Mouse (Mus musculus) WW6 (cell line): ENCODE measurements around the gene Daam1.

Experiments used
- DNase-seq: peaks from one replicate; pipeline ENCODE4 v3.0.0-alpha.2; 2013; ENCODE audit warnings: low read depth, low spot score

The Daam1 gene

DNA sequence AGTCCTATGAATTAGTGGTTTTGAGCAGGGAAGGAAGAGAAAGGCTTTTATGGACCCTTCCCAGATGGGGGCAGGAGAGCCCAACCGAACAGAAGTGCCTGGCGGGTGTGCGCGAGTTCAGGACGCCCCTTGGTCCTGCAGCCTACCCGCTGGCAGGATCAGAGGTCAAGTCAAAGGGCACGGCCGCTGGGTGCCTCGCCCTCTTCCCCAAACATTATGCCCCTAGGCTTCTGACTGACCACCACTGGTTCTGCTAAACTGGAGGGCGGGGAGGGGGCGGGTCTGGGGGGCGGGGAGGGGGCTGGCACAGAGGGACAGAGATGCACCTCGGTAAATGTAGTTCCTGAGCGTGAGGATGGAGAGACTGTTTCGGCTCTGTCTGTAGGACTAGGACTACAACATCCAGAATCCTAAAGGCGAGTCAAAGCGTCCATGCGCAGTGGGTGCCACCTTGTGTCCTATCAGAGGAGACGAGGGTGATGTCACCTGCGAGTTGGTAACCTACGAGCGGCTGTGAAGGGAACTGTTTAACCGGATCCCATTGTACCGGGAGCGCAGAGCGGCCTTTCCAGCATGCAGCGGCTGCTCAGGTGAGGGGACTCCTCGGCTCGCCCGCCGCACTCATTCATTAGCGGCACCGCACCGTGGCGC is at the start of gene Daam1:
Gene Daam1 (plus strand): TSS at position 472 of the 651 bp plus-strand sequence.
- peak; percentile 89 for DNase-seq

DNA sequence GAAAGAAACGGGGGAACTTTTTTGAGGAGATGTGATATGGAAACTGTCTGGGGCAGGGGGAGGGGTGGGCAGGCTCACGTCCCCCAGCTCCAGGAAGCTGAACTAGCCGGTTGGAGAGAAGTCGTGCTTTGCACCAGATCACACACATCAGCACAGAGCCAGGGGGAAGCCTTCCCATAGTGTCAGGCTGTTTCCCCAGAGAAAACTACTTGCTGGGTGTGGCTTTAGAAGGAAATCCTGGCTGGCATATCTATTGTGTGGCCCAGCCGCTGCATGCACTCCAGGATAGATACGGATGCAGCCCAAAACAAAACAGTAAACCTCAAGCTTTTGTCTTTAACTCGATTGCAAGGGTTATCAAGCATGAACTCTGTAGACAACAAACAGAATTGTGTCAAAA is 49.7 kb upstream of the Daam1 start:
- no peak for DNase-seq

DNA sequence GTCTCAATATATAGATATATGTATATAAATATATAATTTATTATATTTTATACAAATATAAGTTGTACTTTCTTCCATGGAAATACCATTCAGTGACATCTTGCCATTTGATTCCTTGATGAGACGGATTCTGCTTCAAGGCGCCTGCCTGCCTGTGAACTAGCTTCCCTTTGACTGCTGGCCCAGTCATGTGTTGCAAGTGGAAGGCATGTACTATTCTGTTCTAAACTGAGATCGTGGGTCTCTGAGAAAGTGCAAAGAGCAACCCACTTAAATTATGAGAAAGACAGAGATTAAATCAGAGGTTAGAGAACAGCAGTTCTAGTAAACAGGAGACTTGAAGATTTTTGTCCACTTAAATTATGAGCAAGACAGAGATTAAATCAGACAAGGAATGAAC is 46.9 kb upstream of the Daam1 start:
- no peak for DNase-seq

DNA sequence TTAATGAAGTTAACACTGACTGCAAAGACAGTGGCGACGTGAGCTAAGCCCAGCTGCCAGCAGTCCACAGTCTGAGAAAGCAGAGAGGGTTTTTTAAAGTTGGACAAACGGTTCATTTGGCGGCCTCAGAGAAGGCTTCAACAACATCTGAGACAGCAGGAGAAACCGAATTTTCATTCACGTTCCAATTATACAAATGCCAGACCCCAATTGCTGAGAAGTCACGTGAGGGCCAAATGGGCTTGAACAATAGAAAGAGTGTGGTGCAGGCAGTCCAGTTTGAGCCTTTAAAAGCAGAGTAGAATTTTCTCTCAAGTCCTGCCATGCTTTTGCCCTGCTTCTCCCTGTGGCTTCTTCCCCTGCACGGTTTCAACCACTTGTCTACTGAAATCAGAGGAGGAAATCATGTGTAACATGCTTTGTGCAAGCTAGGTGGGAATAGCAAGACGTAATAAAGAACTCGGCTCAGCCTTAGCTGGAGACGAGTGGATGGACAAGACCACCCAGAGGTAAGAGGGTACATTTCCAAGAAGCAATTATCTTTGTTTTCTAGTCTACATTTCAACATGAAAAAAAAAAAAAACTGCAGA is 46.1 kb upstream of the Daam1 start:
- DNase-seq = no peak

DNA sequence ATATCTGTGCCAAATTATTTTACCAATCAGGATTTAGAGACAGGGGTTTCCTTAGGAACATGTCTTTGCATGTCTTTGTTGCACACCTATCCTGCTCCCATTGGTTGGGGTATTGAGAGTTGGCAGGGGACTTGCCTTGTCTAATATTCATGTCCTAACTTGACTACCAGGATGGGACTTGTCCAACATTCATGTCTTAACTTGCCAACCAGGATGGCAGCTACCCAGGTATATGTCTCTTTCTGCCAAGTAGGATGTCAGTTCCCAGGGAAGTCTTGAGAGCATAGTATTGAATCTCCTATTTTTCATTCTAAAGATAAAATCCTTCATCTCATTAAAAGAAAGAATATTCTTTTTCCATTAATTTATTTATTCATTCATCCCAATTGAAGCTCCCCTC is 44.4 kb upstream of the Daam1 start:
- DNase-seq = no peak

DNA sequence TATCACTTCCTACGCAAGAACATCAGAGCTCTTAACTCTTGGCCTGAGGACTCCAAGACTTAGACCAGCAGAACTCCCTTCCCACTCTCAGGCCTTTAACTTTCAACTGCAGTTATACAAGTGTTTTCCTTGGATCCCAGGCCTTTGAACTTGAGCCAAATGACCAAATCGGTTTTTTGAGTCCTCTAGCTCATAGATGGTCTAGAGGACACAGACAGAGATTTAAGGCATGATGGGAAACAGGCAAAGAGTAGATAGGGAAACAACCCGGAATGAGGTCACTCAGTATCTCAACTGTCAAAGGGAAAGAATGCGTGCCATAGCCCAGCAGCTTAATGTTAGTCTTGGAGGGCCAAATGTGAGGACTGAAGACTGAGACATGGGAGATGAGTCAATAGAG is 42.1 kb upstream of the Daam1 start:
- DNase-seq = no peak

DNA sequence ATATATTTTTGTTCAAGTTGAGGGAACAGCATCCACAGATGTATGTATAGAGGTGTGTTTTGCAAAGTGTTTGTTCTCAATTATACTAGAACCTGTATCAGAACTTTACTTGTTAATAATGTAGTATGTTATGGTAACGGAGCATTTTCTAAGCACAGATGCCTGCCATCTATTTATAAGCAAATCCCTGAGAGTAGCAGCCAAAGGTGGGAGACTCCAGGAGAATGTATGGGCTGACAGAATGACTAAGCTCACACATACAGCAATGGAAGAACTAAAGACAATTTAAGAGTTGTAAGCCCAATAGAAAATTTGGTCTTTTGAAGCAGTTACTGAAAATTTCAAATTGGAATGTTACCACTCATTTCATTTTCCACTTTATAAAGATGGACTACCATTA is 40.3 kb upstream of the Daam1 start:
- DNase-seq = no peak

DNA sequence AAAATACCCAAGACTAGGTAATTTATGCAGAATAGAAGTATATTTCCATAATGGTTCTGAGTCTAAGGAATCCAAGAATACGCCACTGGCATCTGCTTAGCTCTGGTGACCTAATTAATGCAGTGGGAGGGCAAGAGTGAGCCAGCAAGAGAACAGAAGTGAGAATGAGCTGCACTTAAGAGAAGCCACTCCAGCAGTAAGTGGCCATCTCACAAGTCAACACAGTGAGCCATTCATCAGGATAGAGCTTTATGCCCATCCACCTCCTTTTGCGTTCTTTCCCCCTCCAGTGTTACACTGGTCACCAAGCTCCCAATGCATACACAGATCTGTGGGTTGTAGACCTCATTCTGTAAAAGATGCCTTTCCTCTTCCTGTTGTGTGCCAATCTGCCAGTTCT is 37.8 kb upstream of the Daam1 start:
- no peak for DNase-seq

DNA sequence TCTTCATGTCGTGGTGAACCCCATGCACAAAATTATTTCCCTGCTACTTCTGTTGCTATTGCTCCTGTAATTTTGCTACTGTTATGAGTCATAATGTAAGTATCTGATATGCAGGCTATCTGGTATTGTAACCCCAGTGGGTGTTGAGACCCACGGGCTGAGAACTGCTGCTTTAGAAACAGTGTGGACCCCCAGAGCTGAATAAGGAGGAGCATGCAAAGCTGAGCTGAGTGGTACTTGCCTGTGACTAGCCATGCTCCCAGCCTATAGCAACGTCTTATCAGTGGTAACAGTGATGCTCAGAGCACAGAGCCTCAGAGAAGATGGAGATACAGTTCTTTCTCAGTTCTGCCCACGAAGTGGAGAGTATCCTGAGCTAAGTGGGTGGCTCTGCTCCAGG is 35.3 kb upstream of the Daam1 start:
- DNase-seq = no peak

DNA sequence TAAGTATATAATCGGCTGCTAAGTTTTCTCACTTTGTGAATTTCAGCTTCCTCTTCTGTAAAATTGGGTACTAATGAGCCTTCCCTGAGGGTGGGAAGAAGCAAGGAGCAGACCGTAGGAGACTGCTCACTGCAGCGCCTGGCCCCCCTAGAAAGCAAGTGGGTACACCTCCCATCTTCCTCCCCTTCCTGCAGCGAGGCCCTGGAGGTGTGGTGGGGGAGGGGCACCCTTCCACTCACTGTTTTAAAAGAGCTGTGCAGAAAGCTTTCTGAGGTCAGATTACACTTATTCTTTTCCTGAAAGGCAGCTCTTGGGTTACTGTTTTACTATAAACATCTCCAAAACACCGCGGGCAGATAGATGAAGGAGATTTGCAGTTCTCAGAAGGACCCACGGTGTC is 34.4 kb upstream of the Daam1 start:
- no peak for DNase-seq

DNA sequence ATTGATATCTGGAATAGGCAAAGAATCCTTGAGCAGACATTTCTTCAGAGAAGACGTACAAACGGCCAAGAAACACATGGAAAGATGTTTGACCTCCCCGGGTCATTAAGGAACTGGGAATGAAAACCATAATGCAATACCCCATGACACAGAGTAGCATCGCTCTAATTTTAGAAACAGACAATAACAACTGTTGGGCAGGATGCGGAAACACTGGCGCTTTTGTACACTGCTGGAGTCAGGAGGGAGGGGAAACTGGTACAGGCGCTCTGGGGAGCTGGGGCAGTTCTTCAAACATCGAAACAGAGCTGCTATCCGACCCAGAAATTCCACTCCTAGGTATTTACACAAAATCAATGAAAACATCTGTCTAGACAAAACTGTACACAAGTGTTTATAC is 23.6 kb upstream of the Daam1 start:
- DNase-seq = no peak

DNA sequence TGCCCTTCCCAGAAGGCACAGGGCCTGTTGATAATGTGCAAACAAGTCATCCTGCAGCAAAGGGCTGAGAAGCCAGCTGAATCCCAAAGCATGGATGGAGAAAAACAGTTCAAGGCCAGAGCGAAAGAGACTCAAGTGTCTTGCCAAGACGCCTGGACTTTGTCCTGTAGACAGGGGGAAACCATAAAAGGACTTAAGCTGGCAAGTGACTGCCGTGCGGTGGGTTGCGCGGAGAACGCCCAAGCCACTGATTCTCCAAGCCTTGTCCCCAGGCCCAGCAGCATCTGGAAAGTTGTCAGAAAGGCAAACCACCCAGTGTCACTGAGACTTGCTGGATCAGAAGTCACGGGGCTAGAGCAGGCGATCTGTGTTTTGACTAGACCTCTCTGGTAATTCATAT is 22.2 kb upstream of the Daam1 start:
- DNase-seq = no peak

DNA sequence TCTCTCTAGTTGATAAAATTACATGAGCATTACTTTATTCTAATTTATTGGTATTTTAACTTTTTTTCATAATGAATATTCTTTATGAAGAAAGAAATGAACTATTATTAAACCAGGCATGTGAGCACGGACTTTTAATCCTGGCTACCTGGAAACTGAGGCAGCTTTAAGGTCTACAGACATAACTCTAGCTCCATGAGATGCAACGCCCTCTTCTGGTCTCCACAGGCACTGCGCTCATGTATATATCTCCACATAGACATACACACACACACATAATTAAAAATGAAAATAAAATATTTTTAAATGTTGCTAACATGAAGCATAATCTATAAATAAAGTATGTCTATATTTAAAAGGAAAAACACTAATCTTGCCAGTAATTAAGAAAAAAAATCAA is 21.3 kb upstream of the Daam1 start:
- DNase-seq = no peak

DNA sequence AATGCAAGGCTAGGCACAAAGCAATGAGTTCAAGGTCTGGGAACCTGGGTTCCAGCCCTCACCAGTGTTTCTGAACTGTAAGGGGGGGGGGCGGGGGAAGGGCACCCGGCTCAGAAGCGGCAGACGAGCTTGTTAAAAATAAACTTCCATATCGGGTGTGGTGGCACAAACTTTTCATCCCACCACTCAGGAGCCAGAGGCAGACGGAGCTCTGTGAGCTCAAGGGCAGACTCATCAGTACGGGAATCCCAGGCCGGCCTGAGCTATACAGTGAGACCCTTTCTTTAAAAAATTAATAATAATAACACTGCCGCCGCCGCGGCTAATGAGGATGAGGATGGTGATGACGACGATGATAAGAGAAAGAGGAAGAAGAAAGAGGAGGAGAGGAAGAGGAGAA is 18.3 kb upstream of the Daam1 start:
- no peak for DNase-seq

DNA sequence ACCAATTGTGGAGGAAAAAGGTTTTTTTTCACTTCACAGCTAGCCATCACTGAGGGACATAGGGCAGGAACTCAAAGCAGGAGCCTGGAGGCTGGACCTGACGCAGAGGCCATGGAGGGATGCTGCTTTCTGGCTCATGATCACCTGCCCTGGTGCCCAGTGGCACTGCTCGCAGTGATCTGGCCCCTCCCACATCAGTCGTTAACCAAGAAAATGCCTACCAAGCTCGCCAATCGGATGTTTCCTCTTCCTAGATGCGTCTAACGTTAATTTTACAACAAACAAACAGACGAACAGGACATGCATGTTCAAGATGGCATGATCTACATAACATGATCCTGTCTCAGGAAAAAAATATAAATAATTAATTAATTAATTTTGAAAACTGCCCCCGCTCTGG is 17.6 kb upstream of the Daam1 start:
- DNase-seq = no peak

DNA sequence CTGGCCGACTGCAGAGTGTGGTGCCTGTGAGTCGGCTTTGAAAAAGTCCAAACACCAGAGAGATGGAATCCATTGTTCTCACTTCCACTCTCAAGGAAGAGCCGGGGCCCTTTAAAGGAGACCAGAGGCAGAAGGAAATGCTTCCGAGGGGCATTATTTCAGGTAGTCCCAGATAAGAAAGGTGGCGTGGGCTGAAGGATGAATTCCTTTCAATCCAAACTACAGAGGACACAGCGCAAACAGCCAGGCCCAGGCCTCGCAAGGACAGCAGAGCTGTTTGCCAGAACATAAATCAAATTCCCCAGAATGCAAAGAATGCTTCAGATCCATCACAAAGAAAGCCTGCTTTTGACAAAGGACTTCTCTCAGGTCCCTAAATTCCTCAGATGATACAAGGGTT is 17.1 kb upstream of the Daam1 start:
- DNase-seq = no peak

DNA sequence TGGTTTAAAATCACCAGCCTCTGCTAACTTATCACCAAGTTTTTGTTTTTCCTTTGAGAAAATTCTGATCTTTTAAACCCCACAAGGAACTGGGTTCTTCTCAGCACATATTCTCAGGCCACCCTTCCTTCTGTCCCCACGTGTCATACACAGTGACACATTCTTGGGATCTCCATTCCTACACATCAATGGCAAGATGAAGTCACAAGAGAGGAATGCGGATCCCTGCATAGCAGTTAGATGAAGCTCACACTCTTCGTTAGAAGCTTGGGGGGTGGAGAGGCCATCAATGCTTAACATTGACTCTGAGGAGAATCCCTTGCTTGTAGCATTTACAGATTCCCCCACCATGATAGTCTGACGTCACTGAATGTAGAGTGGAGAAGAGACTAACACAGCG is 10.8 kb upstream of the Daam1 start:
- DNase-seq = no peak

DNA sequence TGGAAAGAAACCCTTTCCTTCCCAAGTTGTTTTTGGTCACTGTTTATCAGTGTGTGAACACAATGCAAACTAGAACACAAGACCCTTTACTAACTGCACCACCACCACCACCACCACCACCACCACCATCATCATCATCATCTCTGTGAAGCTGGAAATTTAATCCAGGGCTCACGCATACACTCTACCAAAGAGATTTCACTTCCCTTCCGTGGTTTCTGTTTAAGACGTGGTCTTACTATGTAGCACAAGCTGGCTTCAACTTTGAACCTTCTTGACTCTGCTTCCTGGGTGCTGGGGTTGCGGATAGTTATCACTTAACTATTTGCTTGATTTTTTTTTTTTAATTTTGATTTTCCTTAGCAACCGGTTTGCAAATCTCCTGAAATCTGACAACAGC is 9.6 kb upstream of the Daam1 start:
- no peak for DNase-seq

DNA sequence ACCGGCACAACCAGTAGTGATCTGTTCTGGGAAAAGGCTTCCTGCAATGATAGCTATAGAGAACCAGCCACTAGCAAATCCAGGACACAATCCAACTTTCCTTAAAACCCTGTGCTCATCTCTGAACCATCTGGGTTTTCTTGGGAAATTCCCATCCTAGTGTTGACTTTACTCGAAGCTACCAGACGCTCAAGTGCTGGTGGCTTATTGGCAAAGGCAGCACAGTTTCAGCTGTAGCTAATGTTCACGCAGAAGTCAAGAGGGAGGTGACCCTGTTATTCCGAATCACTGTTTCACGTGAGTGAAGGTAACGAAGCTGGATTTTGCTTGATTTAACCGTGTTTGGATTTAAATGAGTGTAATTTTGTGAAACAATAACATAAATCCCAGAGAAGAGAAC is 9.1 kb upstream of the Daam1 start:
- DNase-seq = no peak

DNA sequence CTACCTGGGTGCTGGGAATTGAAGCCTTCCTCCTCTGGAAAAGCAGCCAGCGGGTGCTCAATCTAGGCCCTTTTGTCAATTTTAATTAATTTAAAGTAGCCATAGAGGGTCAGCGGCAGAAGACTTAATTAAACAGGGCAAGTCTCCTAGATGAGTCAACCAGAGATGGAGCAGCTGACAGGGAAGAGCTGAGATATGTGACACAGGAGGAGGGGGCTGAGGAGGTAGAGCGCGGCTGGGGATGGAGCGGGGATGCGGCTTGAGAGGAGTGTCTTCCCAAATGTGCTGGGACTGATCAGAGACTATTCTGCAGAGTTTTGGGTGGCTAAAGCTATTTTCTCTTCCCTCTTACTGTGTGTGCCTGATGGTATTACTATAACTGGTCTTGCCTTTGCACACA is 6.0 kb upstream of the Daam1 start:
- DNase-seq = no peak

DNA sequence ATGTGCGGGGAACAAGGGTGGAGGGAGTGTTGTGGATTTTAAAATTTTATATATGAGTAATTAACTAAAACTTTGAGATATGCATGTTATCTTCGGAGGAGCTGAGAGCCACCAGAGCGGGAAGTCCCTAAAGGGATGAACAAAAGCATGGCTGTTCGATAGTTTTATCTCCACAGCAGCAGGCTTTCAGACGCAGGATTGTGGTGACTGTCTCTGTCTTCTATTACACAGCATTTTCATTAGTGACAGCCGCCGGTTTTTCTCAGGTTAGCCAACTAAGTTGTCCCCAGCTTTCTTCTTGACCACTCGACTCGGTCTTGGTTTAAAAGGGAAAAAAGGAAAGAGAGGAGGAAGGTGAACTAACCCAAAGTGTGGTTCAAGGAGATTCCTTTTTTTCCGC is 739 bp upstream of the Daam1 start:
- DNase-seq = no peak

DNA sequence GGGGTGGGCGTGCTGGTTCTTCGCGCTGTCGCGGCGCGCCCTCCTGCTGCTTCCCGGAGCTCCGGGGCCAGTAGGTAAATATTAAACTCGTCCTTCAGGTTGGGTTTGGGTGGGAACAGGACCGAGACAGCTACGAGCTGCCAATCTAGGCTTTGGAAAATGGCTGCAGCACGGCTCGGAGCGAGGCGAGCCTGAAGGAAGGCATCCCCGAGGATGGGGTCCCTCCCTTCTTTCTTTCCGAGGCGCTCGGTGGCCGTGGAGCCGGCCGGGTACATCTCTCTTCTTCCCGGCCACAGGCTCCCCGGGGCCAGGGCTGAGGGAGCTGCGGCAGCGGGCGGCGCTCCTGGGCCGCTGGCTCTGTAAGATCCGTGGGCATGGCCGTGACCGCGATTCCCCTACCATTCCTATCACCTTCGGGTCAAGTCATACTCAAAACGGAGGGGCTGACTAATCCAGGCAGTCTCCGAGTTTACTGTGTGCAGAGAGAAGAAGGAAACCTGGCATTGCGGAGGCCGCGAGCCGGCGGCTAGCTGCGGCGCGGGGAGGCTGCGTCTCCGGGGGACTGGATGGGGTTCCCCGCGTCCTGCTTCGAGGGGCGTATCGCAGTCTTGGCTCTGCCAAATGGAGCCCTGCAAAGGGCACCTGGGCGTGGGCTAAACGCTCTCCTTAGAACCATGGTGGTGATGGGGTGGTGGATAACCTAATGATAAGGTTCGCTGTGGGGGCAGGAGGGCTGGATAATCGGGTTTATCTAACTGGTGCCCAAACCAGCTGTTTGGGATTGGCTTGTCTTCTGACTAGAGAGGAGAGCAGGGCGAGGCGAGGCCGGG is 595 bp downstream of the Daam1 start:
- DNase-seq = no peak

DNA sequence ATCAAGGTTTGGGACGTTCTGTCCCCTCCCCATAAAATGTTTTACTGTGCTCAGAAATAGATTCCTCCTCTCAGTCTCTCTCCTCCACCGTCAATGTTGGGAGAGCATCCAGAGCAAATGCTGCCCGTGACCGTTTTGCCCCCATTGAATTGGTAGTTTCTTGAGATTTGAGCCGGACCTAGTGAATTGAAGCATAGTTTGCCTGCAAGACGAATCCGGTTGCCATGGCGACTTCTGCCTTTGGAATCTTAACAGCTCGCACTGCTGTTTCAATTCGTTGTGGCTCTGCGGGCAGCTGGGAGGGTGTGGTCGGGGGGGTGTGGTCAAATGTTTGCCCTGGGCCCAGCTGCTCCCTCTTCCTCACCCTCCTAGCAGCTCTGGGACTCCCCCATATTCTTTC is 1.3 kb downstream of the Daam1 start:
- no peak for DNase-seq
